Mouse (Mus musculus) left cerebral cortex, postnatal 14 days (tissue): ENCODE results near the gene Gm10972. TPM values are rescaled to one million over a fixed set of nuclear protein-coding genes. Genes with fewer than 3 reads are reported as not detected.

Source experiments
- total RNA-seq, 2 experiments: library from RNA; stranded (reverse); gene quantifications; 2 replicates each; pipeline ENCODE4 v1.2.3; 2021

Gene Gm10972
- total RNA-seq, 2 experiments from 2014 or later, result not detected

Other genes starting within 250 kb of the Gm10972 start
- gene Lingo4, start 244.6 kb upstream of the Gm10972 start, total RNA-seq, result 1 to 10 TPM in 1 of 2 experiments, under 1 TPM in 1; 0.70 to 1.1 TPM
- 10 to 100 TPM; 35.2 to 36.0 TPM for gene Tdrkh, start 229.8 kb upstream of the Gm10972 start, total RNA-seq
- 10 to 100 TPM; 38.3 to 40.0 TPM for gene Mrpl9, start 199.8 kb upstream of the Gm10972 start, total RNA-seq
- not detected for gene Oaz3, start 199.2 kb upstream of the Gm10972 start, total RNA-seq
- 100 to 1,000 TPM; 207 to 232 TPM for gene Celf3, start 164.8 kb upstream of the Gm10972 start, total RNA-seq
- gene Riiad1, start 162.8 kb upstream of the Gm10972 start, total RNA-seq, result 1 to 10 TPM; 6.5 to 7.3 TPM
- 10 to 100 TPM; 79.6 to 81.8 TPM for gene Snx27, start 60.4 kb upstream of the Gm10972 start, total RNA-seq
- 1 to 10 TPM; 1.4 to 2.0 TPM for gene Tuft1, start 15.8 kb downstream of the Gm10972 start, total RNA-seq
- not detected for gene Selenbp2, start 50.4 kb downstream of the Gm10972 start, total RNA-seq
- gene Cgn, start 143.4 kb downstream of the Gm10972 start, total RNA-seq, result 1 to 10 TPM; 3.9 to 4.5 TPM
- 10 to 100 TPM; 53.7 to 57.9 TPM for gene Pogz, start 194.5 kb downstream of the Gm10972 start, total RNA-seq
- 100 to 1,000 TPM; 249 to 266 TPM for gene Psmb4, start 243.8 kb downstream of the Gm10972 start, total RNA-seq